8 mouse cellular contexts compared by ENCODE assay signal in genomic region chr10:76442178-76443088, GRCm38 (mm10). TPM values are rescaled to one million over a fixed set of nuclear protein-coding genes. Genes with fewer than 3 reads are reported as not detected.
DNase-seq lines count a peak whose midpoint lies in the region; ATAC-seq and TF ChIP-seq lines count a peak whose summit lies in the region.

Gene Pcnt (minus strand): TSS chr10:76442786.

- peak within 1 kb of the TSS; percentile 91 for H3K27ac ChIP-seq in hindbrain, embryonic 10.5 days
- H3K27ac ChIP-seq in lung, postnatal 0 days (ENCODE audit: low read length), result peak within 1 kb of the TSS; percentile 97

- H3K9me3 ChIP-seq in hindbrain, embryonic 10.5 days, result no peaks in the 10 kb centered on the region
- H3K9me3 ChIP-seq in lung, postnatal 0 days (ENCODE audit: low read length), result no peaks in the 10 kb centered on the region

- H3K4me3 ChIP-seq in hindbrain, embryonic 10.5 days, result peak within 1 kb of the TSS; percentile 72
- peak within 1 kb of the TSS; percentile 67 for H3K4me3 ChIP-seq in lung, postnatal 0 days (ENCODE audit: low read depth, low read length)

- no peak for TF ChIP-seq EP300 in lung, postnatal 0 days (IDR thresholded peaks at IDR 0.05)

- peak within 1 kb of the TSS; percentile 58 for H3K9ac ChIP-seq in lung, postnatal 0 days (replicated peaks; ENCODE audit: low read depth)

- peak; percentile 98 for ATAC-seq in frontal cortex, adult (ENCODE audit: low TSS enrichment)
- peak; percentile 95 for ATAC-seq in lung, postnatal 0 days

- peak; percentile 98 for DNase-seq in MN1 (ENCODE audit: low spot score)
- DNase-seq in cerebellum, adult 9-10 months, result peak; percentile 98
- DNase-seq in hindbrain, embryonic 10.5 days (ENCODE audit: low spot score), result peak; percentile 97
- DNase-seq in layer of hippocampus, adult 9-11 months, result peak; percentile 98
- DNase-seq in lung, postnatal 0 days (ENCODE audit: low spot score), result peak; percentile 99
- DNase-seq in ovary, postnatal 14 days (ENCODE audit: low spot score), result peak; percentile 92
- peak; percentile 96 for DNase-seq in thymus, postnatal 14 days

- H3K36me3 ChIP-seq in hindbrain, embryonic 10.5 days, result peaks cover 33% of the 10 kb centered on the region
- no peaks in the 10 kb centered on the region; the same call in 1 of the 2 replicates for H3K36me3 ChIP-seq in lung, postnatal 0 days (ENCODE audit: insufficient read depth, low read length)

- WGBS in hindbrain, embryonic 10.5 days, result under 1% methylated on average over 78 of the region's 78 CpGs
- under 1% methylated on average over 58 of the region's 78 CpGs for WGBS in lung, postnatal 0 days

- peaks cover 23% of the 10 kb centered on the region for H3K4me1 ChIP-seq in hindbrain, embryonic 10.5 days (replicated peaks)
- H3K4me1 ChIP-seq in lung, postnatal 0 days (ENCODE audit: insufficient read depth, low read depth, low read length), result peaks cover 21% of the 10 kb centered on the region; the same call in 1 of the 2 replicates

- TF ChIP-seq CTCF in lung, postnatal 0 days (IDR thresholded peaks at IDR 0.05), result peak; percentile 85

- H3K4me2 ChIP-seq in lung, postnatal 0 days (replicated peaks; ENCODE audit: low read depth, low read length), result peak within 1 kb of the TSS; percentile 71

- H3K27me3 ChIP-seq in hindbrain, embryonic 10.5 days (ENCODE audit: insufficient read depth, poor library complexity, severe bottlenecking), result no peaks in the 10 kb centered on the region
- no peaks in the 10 kb centered on the region for H3K27me3 ChIP-seq in lung, postnatal 0 days (replicated peaks; ENCODE audit: insufficient read depth, low read length)

RNA-seq across cellular contexts. Expression of gene Pcnt, which starts in this region (rescaled TPM):
- 15.8 and 24.4 TPM in 2 replicates for polyA plus RNA-seq in hindbrain, embryonic 10.5 days (2016; fragmentation: Nextera tagmentation; extraction: Ambion mirVana)
- polyA plus RNA-seq in lung, postnatal 0 days (2015; fragmentation: Nextera tagmentation; extraction: Ambion mirVana), result 16.7 and 18.5 TPM in 2 replicates

Comparison
In these comparisons a context has a peak if more than half of its experiments do, and no peak if none do; other contexts are left out.
1. Peak in every context shown above with its lines: DNase-seq, ATAC-seq, H3K4me3 ChIP-seq and H3K27ac ChIP-seq.